Mouse (Mus musculus) spleen, adult 12 weeks (tissue): ENCODE data around the gene Eomes.

ENCODE experiments used
- DNase-seq: peaks from one replicate; pipeline ENCODE4 v3.0.0; 2022; ENCODE audit warnings: low spot score

Eomes gene

DNA sequence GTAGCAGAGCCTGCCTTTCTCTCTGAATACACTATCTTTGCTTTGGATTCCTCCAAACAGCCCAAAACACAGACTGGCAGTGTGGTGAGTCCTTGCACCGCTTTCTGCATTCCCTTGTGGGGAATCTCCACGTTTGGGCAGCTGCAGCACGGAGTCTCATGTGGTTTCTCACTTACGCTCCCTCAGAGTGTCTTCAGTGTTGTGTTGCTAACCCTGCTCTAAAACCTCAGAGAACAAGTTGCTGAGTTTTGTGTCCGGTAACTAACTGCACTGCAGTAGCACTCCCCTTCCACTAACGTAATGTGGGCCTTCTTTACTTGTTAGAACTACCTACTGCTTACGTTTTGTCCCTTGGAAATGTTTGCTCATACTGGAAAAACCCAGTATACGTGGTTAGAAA, 41.1 kb downstream of the Eomes start:
- no peak for DNase-seq

DNA sequence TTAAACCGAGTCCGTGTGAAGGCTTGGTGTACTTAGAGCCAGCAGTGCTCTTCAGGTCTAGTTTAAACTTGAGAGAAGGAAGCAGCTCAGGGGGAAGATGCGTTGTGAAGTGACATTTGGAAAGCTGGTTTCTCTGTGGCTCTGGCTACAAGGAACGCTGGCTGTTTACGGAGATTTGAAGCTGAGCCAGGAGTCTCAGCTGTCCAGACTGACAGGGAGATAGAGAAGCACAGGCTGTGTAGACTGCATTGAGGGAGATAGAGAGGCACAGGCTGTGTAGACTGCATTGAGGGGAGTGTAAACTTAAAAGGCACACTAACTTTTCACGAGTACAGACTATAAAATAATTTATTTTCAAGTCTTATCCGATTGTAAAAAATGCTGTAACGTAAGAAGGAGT, 42.0 kb downstream of the Eomes start:
- no peak for DNase-seq

DNA sequence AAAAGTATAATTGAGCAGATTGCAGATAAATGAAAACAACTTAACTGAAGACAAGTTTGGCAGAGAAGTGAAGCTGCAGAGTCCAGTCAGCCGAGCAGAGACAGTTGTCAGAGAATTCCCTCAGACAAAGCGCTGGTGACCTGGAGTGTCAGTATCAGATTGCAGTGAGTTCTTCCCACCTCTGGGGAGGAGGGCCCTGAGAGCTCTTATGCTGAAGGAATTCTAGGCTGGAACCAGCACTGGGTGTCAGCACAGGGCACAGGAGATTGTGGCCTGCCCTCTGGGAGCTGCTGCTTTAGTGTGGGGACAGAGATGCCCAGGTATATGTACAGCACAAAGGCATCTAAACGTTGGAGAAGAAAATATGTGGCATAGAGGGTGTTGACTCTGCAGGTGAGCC, 42.8 kb downstream of the Eomes start:
- DNase-seq: no peak

DNA sequence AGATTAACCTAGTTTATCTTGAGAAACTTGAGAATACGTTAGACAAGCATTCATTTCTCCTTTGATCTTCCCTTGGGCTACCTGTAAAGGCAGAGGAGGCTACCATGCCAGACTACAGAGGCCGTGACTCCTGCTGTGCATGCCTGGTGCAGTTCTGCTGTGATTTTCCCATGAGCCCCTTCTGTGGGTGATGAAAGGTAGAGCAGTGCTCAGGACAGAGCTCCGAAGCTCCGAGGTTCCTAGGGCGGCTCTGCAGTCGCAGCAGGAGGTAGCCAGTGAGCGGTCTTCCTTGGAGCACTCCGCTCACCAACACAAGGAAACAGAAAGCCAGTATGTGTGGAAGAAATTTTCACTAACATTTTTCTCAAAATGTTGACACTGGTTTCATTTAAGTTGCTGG, 43.6 kb downstream of the Eomes start:
- no peak for DNase-seq

DNA sequence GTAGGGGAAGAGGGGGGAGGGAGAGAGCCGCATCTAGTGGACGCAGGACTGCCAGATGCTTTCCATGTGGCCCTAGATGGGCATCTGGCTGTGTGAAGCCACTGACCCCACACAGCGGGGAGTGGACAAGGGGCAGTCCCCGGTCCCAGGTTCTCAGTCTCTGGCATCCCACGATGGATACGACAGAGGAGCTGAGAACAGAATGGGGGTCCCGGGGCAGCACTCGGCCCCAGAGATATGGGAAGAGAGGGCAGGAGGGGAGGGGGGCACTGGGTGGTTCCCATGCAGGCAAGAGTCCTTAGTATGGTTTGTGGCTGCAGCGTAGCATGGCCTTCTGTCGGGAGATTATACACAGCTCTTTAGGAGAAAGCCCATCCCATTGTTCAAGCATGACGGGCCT, 45.7 kb downstream of the Eomes start:
- DNase-seq: no peak

- no peak for DNase-seq
Measured at GRCm38 (mm10) chr9:118527056-118527455, 49.0 kb downstream of the Eomes start.

DNA sequence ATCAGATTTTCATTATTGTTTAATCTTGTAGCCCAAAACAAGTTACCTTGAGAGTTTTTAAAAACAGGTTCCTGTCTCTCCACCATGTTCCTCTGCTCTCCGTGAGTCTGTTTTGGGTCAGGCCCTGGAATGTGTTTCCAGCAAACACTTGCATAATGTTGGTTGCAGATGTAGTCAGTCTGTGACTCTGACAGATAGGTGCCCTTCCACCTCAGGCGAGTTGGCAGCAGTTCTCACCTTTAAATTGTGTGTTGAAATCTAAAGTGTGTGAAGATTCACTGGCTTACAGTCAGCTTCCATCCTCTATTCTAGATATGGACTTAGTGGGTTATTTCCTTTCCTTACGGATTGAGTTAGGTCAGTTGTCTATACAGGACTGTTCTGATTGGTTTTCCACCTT, 51.8 kb downstream of the Eomes start:
- DNase-seq: no peak

DNA sequence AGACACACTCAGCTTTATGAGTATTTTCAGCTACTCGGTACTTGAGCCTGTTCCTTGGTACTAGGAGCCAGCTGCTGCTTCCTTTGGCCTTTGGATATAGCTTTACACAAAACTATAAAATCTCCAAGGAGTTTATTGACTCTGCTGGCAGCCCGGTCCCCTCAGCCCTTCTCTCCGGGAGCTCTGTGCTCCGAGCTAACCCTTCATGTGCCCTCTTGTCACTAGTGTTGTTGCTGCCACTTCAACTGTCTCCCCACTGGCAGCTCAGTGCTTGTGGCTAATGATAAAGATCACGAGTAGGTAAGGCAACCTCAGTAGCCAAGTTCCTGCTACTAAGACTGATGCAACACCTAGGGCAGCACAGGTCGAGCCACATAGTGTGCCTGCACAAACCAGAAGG, 52.7 kb downstream of the Eomes start:
- DNase-seq: no peak

- no peak for DNase-seq
Measured at GRCm38 (mm10) chr9:118532516-118533205, 54.6 kb downstream of the Eomes start.
